Mouse (Mus musculus) ES-Bruce4 (cell line): ENCODE measurements around the gene Kdm4a. TPM values are rescaled to one million over a fixed set of nuclear protein-coding genes. Genes with fewer than 3 reads are reported as not detected.

Source experiments
- H3K27ac ChIP-seq: 2 replicates; pipeline ENCODE4 v1.5.1; 2012; ENCODE audit warnings: low read length, inconsistent platforms; ENCODE audit not compliant: insufficient read depth
- H3K27me3 ChIP-seq: 2 replicates; pipeline ENCODE4 v1.6.1; 2012; ENCODE audit warnings: mild to moderate bottlenecking, low read length, inconsistent platforms; ENCODE audit not compliant: control insufficient read depth, poor library complexity, insufficient read depth, severe bottlenecking
- H3K36me3 ChIP-seq: 2 replicates; pipeline ENCODE4 v1.6.1; 2012; ENCODE audit warnings: inconsistent platforms, mild to moderate bottlenecking, low read length, moderate library complexity; ENCODE audit not compliant: control insufficient read depth, poor library complexity, insufficient read depth, severe bottlenecking
- H3K4me1 ChIP-seq: one replicate; pipeline ENCODE4 v1.8.1; 2011; ENCODE audit warnings: low read length; ENCODE audit not compliant: control insufficient read depth, insufficient read depth
- H3K4me3 ChIP-seq: 2 replicates; pipeline ENCODE4 v1.5.1; 2011; ENCODE audit warnings: low read depth, mild to moderate bottlenecking, low read length
- H3K9ac ChIP-seq: 2 replicates; pipeline ENCODE4 v1.6.1; 2012; ENCODE audit warnings: low read depth, mild to moderate bottlenecking, inconsistent platforms; ENCODE audit not compliant: poor library complexity, severe bottlenecking
- H3K9me3 ChIP-seq: replicated peaks from 2 replicates; pipeline ENCODE4 v1.6.1; 2012; ENCODE audit warnings: mild to moderate bottlenecking, low read length, inconsistent platforms; ENCODE audit not compliant: control insufficient read depth, poor library complexity, insufficient read depth, severe bottlenecking
- CTCF ChIP-seq: IDR thresholded peaks from one replicate; pipeline ENCODE4 v1.8.1; 2011; ENCODE audit warnings: low read depth, low read length
- EP300 ChIP-seq: IDR thresholded peaks from 2 replicates; pipeline ENCODE4 v1.6.1; 2011; ENCODE audit warnings: low read depth, low read length; ENCODE audit not compliant: insufficient read depth
- POLR2A ChIP-seq: IDR thresholded peaks from one replicate; pipeline ENCODE4 v1.8.1; 2011; ENCODE audit warnings: low read length; ENCODE audit not compliant: insufficient read depth
- polyA plus RNA-seq: library from polyadenylated mRNA; stranded (reverse); fragments of >200 nt; gene quantifications from 2 replicates; pipeline ENCODE4 v1.2.4, GENCODE M21; 2011; ENCODE audit warnings: low read depth; ENCODE audit not compliant: missing spikeins, insufficient read depth, insufficient read length

The Kdm4a gene
- polyA plus RNA-seq, 1 experiment = 41.8 TPM

DNA sequence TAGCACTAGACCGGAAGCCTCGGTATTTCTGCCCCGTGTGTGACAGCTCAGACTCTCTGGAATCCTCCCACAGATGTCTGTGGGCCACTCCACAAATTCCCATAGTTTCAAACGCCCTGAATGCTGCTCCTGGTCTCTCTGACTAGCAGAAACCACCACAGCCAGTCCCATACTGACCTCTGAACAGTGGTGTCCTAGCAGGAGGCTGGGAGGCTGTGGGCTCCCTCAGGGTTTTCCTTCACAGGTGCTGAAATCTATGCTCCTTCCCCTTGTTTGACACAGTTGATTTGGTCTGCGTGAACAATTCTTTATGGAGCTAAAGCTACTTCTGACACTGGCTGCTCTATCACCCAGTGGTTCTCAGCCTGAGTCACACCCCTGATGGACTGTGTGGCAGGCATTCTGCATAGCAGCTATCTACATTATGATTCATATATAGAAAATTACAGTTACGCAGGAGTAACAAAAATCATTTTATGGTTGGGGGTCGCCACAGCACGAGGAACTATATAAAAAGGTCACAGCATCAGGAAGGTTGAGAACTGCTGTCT is 76.5 kb downstream of the Kdm4a start:
- Histone ChIP-seq H3K4me3 (no peak overlapping the region), H3K36me3 (no peaks in the 10 kb centered on the region), H3K9me3 (no peaks in the 10 kb centered on the region), H3K4me1 (no peaks in the 10 kb centered on the region), H3K27ac (no peak overlapping the region), H3K9ac (no peak overlapping the region), H3K27me3 (no peaks in the 10 kb centered on the region)
- no peak for TF ChIP-seq EP300
- TF ChIP-seq POLR2A = no peak

DNA sequence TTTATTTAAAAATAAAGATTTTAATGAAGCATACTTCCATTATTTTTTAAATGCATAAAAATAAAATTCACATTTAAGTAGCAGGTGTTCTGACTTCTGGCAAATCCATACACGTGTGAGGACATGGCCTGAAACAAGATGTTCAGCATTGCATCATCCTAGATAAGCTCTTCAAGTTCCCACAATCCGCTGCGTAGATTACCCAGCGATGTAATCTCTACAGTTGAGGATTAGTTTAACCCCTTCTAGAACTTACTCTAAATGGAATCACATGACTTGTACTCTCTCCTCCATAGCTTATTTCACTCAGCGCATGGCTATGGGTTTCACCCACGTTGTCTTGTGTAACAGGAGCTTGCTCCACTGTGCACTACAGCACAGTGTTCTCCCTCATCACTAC is 78.3 kb downstream of the Kdm4a start:
- no peak overlapping the region for H3K9ac ChIP-seq
- no peaks in the 10 kb centered on the region for H3K27me3 ChIP-seq
- H3K9me3 ChIP-seq = no peaks in the 10 kb centered on the region
- H3K4me1 ChIP-seq = no peaks in the 10 kb centered on the region
- H3K27ac ChIP-seq = no peak overlapping the region
- H3K36me3 ChIP-seq = no peaks in the 10 kb centered on the region
- TF ChIP-seq CTCF (no peak), EP300 (no peak), POLR2A (no peak)
- H3K4me3 ChIP-seq = no peak overlapping the region

DNA sequence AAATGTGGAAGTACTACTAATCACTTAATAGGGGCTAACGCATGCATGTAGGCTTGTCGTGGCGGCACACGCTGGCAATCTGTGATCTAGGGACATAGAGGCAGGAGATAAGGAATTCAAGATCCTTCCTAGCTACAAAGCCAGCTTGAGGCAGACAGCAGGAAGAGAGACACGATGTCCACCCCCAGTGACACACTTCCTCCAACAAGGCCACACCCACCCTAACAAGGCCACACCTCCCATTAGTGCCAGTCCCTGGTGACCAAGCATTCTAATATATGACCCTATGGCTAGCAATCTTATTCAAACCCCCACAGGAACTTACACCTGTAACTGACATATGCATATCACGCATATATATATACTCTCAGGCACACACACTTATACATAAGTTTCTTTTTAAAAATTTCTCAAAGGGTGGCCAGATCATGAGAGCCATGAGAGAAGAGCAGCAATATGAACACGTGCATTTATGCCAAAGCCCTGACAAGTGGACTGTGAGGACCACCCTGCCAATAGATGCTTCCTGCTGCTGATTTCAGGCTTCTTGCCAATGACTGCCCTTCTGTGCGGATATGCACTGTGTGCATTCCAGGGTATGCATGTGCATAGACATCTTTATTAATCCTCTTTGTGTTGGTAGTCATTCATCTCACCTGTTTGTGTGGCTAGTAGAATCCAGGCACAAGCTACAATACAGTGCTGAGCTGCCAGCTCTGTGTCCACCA is 80.0 kb downstream of the Kdm4a start:
- Histone ChIP-seq H3K4me1 (no peaks in the 10 kb centered on the region), H3K27ac (no peak overlapping the region), H3K9me3 (no peaks in the 10 kb centered on the region), H3K36me3 (no peaks in the 10 kb centered on the region), H3K4me3 (no peak overlapping the region), H3K27me3 (no peaks in the 10 kb centered on the region), H3K9ac (no peak overlapping the region)
- TF ChIP-seq CTCF (no peak), POLR2A (no peak), EP300 (no peak)

DNA sequence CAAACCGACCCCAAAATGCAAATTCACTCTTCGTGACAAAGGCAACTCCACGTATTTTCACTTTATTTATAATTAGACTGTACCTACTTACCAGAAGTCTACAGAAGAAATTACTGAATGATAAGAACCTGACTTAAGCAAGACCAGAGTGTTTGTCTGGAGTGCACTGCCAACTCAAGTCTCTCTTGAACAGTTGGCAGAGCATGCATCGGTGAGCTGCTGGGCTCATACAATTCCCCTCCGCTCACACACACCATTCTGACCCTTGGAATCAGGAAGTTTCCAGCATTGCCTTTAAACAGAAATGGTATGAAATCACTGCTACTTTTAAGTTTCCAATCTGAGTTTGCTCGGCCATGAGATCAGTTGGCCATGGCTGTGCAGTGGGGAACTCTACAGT is 81.3 kb downstream of the Kdm4a start:
- Histone ChIP-seq H3K36me3 (no peaks in the 10 kb centered on the region), H3K4me1 (no peaks in the 10 kb centered on the region), H3K27me3 (no peaks in the 10 kb centered on the region), H3K9ac (no peak overlapping the region), H3K27ac (no peak overlapping the region), H3K4me3 (no peak overlapping the region), H3K9me3 (no peaks in the 10 kb centered on the region)
- TF ChIP-seq EP300 (no peak), POLR2A (no peak), CTCF (no peak)

DNA sequence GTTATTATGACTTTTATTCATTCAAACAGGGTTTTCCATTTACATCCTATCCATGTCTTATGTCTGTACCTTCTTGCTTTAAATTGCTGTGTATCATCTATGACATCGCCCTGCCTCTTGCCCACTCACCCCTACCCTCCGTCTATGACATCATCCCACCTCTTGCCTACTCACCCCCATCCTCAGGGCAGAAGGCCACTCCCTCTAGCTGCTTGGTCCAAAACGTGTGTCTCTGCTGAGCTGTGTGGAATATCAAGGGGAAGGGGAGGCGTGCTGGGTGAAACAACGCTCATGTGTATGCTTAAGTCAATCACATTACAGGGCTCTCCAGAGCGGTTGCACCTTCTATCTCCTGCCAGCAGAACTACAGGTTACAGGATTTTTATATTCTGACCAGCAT is 83.8 kb downstream of the Kdm4a start:
- no peaks in the 10 kb centered on the region for H3K9me3 ChIP-seq
- H3K27me3 ChIP-seq = no peaks in the 10 kb centered on the region
- H3K9ac ChIP-seq = no peak overlapping the region
- H3K4me1 ChIP-seq = no peaks in the 10 kb centered on the region
- no peak for TF ChIP-seq POLR2A
- TF ChIP-seq EP300 = no peak
- no peak for TF ChIP-seq CTCF
- H3K36me3 ChIP-seq = no peaks in the 10 kb centered on the region
- no peak overlapping the region for H3K4me3 ChIP-seq
- H3K27ac ChIP-seq = no peak overlapping the region

DNA sequence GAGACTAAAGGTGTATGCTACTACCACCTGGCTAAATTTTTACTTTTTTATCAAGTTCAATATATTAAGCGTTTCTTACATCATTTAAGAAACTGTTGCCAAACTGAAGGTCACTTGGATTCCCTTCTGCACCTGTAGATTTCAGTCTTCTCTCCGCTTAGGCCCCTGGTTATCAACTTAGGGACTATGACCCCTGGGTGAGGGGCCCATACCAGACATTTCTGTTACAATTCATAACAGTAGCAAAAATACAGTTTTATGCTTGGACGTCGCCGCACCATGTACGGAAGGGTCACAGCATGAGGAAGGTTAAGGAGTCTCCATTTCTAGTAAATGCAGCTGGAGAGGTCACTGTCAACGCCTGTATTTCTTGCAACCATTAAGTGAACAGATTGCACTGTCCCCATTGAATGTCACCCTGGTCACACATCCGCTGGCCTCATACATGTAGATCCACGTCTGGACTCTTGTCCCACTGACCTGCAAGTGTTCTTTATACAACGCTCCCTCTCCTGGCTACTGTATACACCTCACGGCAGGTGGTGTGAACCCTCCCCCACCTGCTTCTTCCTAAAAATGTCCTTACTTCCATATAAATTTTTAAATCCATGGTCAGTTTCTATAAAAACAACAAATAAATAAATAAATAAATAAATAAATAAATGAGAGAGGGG is 86.9 kb downstream of the Kdm4a start:
- no peak for TF ChIP-seq CTCF
- no peak for TF ChIP-seq POLR2A
- TF ChIP-seq EP300 = no peak
- Histone ChIP-seq H3K4me1 (no peaks in the 10 kb centered on the region), H3K9ac (no peak overlapping the region), H3K9me3 (no peaks in the 10 kb centered on the region), H3K36me3 (no peaks in the 10 kb centered on the region), H3K27ac (no peak overlapping the region), H3K27me3 (no peaks in the 10 kb centered on the region), H3K4me3 (no peak overlapping the region)
